Mouse (Mus musculus): ENCODE results near the gene Myo1e. TPM values are rescaled to one million over a fixed set of nuclear protein-coding genes. Genes with fewer than 3 reads are reported as not detected.

The Myo1e gene
- total and polyA plus RNA-seq, 3 experiments: 0.14 to 0.49 TPM; not detected in 1

- Histone ChIP-seq H3K4me1 (ENCODE audit: insufficient read depth, low read depth, low read length) (no peaks in the 10 kb centered on the region), H3K27me3 (ENCODE audit: insufficient read depth, low read length) (no peaks in the 10 kb centered on the region), H3K9me3 (replicated peaks) (no peaks in the 10 kb centered on the region), H3K36me3 (replicated peaks) (no peaks in the 10 kb centered on the region), H3K4me3 (ENCODE audit: low read depth, low read length) (no peak overlapping the region)
- DNase-seq (ENCODE audit: low spot score) (no peak), ATAC-seq (ENCODE audit: extremely low read depth, insufficient number of reproducible peaks, low FRiP score, poor library complexity, severe bottlenecking) (no peak)
- no peak for TF ChIP-seq POLR2AphosphoS5 (IDR thresholded peaks at IDR 0.05; ENCODE audit: insufficient replicate concordance, low read depth, low read length)
- no peak for TF ChIP-seq GATA2 (IDR thresholded peaks at IDR 0.05; ENCODE audit: borderline replicate concordance, low read depth, low read length)
- TF ChIP-seq GATA1 (IDR thresholded peaks at IDR 0.05; ENCODE audit: borderline replicate concordance, low read length): no peak
- TF ChIP-seq TAL1 (conservative IDR thresholded peaks at IDR 0.05; ENCODE audit: low read depth, low read length): no peak
- no peak for TF ChIP-seq CTCF (IDR thresholded peaks at IDR 0.05; ENCODE audit: low read depth, low read length)
Measured at GRCm38 (mm10) chr9:70277076-70277475, 69.9 kb downstream of the Myo1e start.

- no peak for TF ChIP-seq TAL1 (conservative IDR thresholded peaks at IDR 0.05; ENCODE audit: low read depth, low read length)
- TF ChIP-seq POLR2AphosphoS5 (IDR thresholded peaks at IDR 0.05; ENCODE audit: insufficient replicate concordance, low read depth, low read length): no peak
- no peak for TF ChIP-seq CTCF (IDR thresholded peaks at IDR 0.05; ENCODE audit: low read depth, low read length)
- no peak for TF ChIP-seq GATA2 (IDR thresholded peaks at IDR 0.05; ENCODE audit: borderline replicate concordance, low read depth, low read length)
- no peak for TF ChIP-seq GATA1 (IDR thresholded peaks at IDR 0.05; ENCODE audit: borderline replicate concordance, low read length)
- H3K27me3 ChIP-seq (ENCODE audit: insufficient read depth, low read length): no peaks in the 10 kb centered on the region
- no peaks in the 10 kb centered on the region for H3K36me3 ChIP-seq (replicated peaks)
- H3K4me1 ChIP-seq (ENCODE audit: insufficient read depth, low read depth, low read length): no peaks in the 10 kb centered on the region
- no peaks in the 10 kb centered on the region for H3K9me3 ChIP-seq (replicated peaks)
- ATAC-seq (ENCODE audit: extremely low read depth, insufficient number of reproducible peaks, low FRiP score, poor library complexity, severe bottlenecking) (no peak), DNase-seq (ENCODE audit: low spot score) (no peak)
- H3K4me3 ChIP-seq (ENCODE audit: low read depth, low read length): no peak overlapping the region
Measured at GRCm38 (mm10) chr9:70277529-70277982, 70.4 kb downstream of the Myo1e start.

DNA sequence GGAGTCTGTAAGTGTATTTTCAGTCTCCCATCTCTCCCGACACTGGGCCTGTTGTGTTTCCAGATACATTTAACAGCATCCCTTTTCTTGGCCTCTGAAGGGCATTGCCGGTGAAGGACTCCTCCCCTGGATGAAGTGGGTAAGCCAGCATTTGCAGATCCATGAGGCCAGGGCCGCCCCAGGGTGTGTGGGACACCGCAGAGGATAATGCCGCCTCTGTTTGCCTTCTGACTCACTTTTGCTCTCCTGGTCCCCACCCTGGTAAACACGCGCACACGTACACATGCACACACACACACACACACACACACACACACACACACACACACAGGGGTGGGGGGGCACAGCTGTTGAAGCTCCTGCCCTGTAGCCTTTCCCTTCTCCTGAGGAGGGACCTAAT is 74.3 kb downstream of the Myo1e start:
- Histone ChIP-seq H3K4me1 (ENCODE audit: insufficient read depth, low read depth, low read length) (no peaks in the 10 kb centered on the region), H3K27me3 (ENCODE audit: insufficient read depth, low read length) (no peaks in the 10 kb centered on the region), H3K4me3 (ENCODE audit: low read depth, low read length) (no peak overlapping the region), H3K9me3 (replicated peaks) (no peaks in the 10 kb centered on the region), H3K36me3 (replicated peaks) (no peaks in the 10 kb centered on the region)
- DNase-seq (ENCODE audit: low spot score) (no peak), ATAC-seq (ENCODE audit: extremely low read depth, insufficient number of reproducible peaks, low FRiP score, poor library complexity, severe bottlenecking) (no peak)
- TF ChIP-seq TAL1 (conservative IDR thresholded peaks at IDR 0.05; ENCODE audit: low read depth, low read length): no peak
- no peak for TF ChIP-seq CTCF (IDR thresholded peaks at IDR 0.05; ENCODE audit: low read depth, low read length)
- TF ChIP-seq GATA2 (IDR thresholded peaks at IDR 0.05; ENCODE audit: borderline replicate concordance, low read depth, low read length): no peak
- no peak for TF ChIP-seq GATA1 (IDR thresholded peaks at IDR 0.05; ENCODE audit: borderline replicate concordance, low read length)
- TF ChIP-seq POLR2AphosphoS5 (IDR thresholded peaks at IDR 0.05; ENCODE audit: insufficient replicate concordance, low read depth, low read length): no peak

GRCm38 (mm10) chr9:70282107-70282506 is 75.0 kb downstream of the Myo1e start:
- H3K27me3 ChIP-seq (ENCODE audit: insufficient read depth, low read length): no peaks in the 10 kb centered on the region
- no peaks in the 10 kb centered on the region for H3K36me3 ChIP-seq (replicated peaks)
- ATAC-seq (ENCODE audit: extremely low read depth, insufficient number of reproducible peaks, low FRiP score, poor library complexity, severe bottlenecking) (no peak), DNase-seq (ENCODE audit: low spot score) (no peak)
- no peaks in the 10 kb centered on the region for H3K9me3 ChIP-seq (replicated peaks)
- H3K4me3 ChIP-seq (ENCODE audit: low read depth, low read length): no peak overlapping the region
- TF ChIP-seq GATA1 (IDR thresholded peaks at IDR 0.05; ENCODE audit: borderline replicate concordance, low read length): no peak
- no peak for TF ChIP-seq CTCF (IDR thresholded peaks at IDR 0.05; ENCODE audit: low read depth, low read length)
- TF ChIP-seq TAL1 (conservative IDR thresholded peaks at IDR 0.05; ENCODE audit: low read depth, low read length): no peak
- no peak for TF ChIP-seq POLR2AphosphoS5 (IDR thresholded peaks at IDR 0.05; ENCODE audit: insufficient replicate concordance, low read depth, low read length)
- no peak for TF ChIP-seq GATA2 (IDR thresholded peaks at IDR 0.05; ENCODE audit: borderline replicate concordance, low read depth, low read length)
- no peaks in the 10 kb centered on the region for H3K4me1 ChIP-seq (ENCODE audit: insufficient read depth, low read depth, low read length)

- Histone ChIP-seq H3K4me1 (ENCODE audit: insufficient read depth, low read depth, low read length) (no peaks in the 10 kb centered on the region), H3K4me3 (ENCODE audit: low read depth, low read length) (no peak overlapping the region), H3K9me3 (replicated peaks) (no peaks in the 10 kb centered on the region), H3K27me3 (ENCODE audit: insufficient read depth, low read length) (no peaks in the 10 kb centered on the region), H3K36me3 (replicated peaks) (no peaks in the 10 kb centered on the region)
- ATAC-seq (ENCODE audit: extremely low read depth, insufficient number of reproducible peaks, low FRiP score, poor library complexity, severe bottlenecking) (no peak), DNase-seq (ENCODE audit: low spot score) (no peak)
- no peak for TF ChIP-seq GATA1 (IDR thresholded peaks at IDR 0.05; ENCODE audit: borderline replicate concordance, low read length)
Measured at GRCm38 (mm10) chr9:70283151-70283550, 76.0 kb downstream of the Myo1e start.

DNA sequence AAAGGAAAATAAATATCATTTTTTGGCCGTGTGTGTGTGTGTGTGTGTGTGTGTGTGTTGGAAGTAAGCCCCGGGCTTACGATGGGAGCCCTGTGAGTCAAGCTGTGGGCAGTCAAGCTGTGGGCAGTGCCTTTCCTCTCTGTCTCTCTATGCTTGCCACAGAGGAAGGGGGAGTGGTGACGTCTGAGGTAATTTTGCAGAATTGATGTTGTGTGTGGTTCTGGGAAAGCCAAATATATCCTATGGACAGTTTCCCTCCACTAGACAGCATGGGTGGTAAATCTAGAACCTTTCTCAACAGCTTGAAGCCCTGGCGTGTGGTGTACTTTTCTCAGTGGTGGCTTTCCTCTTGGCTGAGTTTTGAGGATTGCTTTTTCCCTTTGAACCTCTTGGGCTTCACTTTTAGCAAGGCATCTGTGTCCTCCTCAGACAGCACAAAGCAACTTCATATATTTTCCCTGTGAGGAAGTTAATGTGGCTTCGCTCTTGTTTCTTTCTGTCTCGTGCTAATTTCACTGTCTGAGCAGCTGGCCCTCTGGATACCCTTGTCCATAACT is 77.5 kb downstream of the Myo1e start:
- TF ChIP-seq GATA1 (IDR thresholded peaks at IDR 0.05; ENCODE audit: borderline replicate concordance, low read length) (no peak), GATA2 (IDR thresholded peaks at IDR 0.05; ENCODE audit: borderline replicate concordance, low read depth, low read length) (no peak), CTCF (IDR thresholded peaks at IDR 0.05; ENCODE audit: low read depth, low read length) (no peak), TAL1 (conservative IDR thresholded peaks at IDR 0.05; ENCODE audit: low read depth, low read length) (no peak), POLR2AphosphoS5 (IDR thresholded peaks at IDR 0.05; ENCODE audit: insufficient replicate concordance, low read depth, low read length) (no peak)
- ATAC-seq (ENCODE audit: extremely low read depth, insufficient number of reproducible peaks, low FRiP score, poor library complexity, severe bottlenecking) (no peak), DNase-seq (ENCODE audit: low spot score) (no peak)
- Histone ChIP-seq H3K36me3 (replicated peaks) (no peaks in the 10 kb centered on the region), H3K4me3 (ENCODE audit: low read depth, low read length) (no peak overlapping the region), H3K9me3 (replicated peaks) (no peaks in the 10 kb centered on the region), H3K4me1 (ENCODE audit: insufficient read depth, low read depth, low read length) (no peaks in the 10 kb centered on the region), H3K27me3 (ENCODE audit: insufficient read depth, low read length) (no peaks in the 10 kb centered on the region)

Data from G1E (cell line).